Mouse (Mus musculus): Measurements from ENCODE around the gene Olfr13. TPM values are rescaled to one million over a fixed set of nuclear protein-coding genes. Genes with fewer than 3 reads are reported as not detected.
"Not testable (repeated sequence)": the region's sequence is repeated elsewhere in the genome, so short reads cannot be mapped to it uniquely, and the experiment has no call there.

Olfr13 gene
- polyA plus RNA-seq, 1 experiment from 2014 or later: not detected

- not testable (repeated sequence) for H3K36me3 ChIP-seq; H3K4me3 ChIP-seq; ATAC-seq (ENCODE audit: low FRiP score, low read depth); H3K4me2 ChIP-seq; H3K9ac ChIP-seq; H3K27me3 ChIP-seq; H3K4me1 ChIP-seq (replicated peaks); H3K27ac ChIP-seq (replicated peaks); H3K9me3 ChIP-seq
Observed at GRCm38 (mm10) chr6:43212873-43213272, 40.9 kb downstream of the Olfr13 start, which contains the start of gene Olfr434. TSS of gene Olfr434 (plus strand) at chr6:43213021.

Other genes starting within 250 kb of the Olfr13 start
- not detected in 2 replicates for gene Olfr444, start 223.1 kb upstream of the Olfr13 start, polyA plus RNA-seq (2015; fragmentation: Nextera tagmentation; extraction: Ambion mirVana)
- not detected in 2 replicates for gene Olfr441, start 65.8 kb upstream of the Olfr13 start, polyA plus RNA-seq (2015; fragmentation: Nextera tagmentation; extraction: Ambion mirVana)
- gene Olfr237-ps1, start 25.6 kb upstream of the Olfr13 start, polyA plus RNA-seq (2015; fragmentation: Nextera tagmentation; extraction: Ambion mirVana): not detected in 2 replicates
- not detected in 2 replicates for gene Olfr437, start 8.9 kb upstream of the Olfr13 start, polyA plus RNA-seq (2015; fragmentation: Nextera tagmentation; extraction: Ambion mirVana)
- gene Olfr435, start 25.0 kb downstream of the Olfr13 start, polyA plus RNA-seq (2015; fragmentation: Nextera tagmentation; extraction: Ambion mirVana): not detected in 2 replicates
- not detected in 2 replicates for gene Olfr434, start 40.9 kb downstream of the Olfr13 start, polyA plus RNA-seq (2015; fragmentation: Nextera tagmentation; extraction: Ambion mirVana)
- gene Olfr47, start 59.4 kb downstream of the Olfr13 start, polyA plus RNA-seq (2015; fragmentation: Nextera tagmentation; extraction: Ambion mirVana): not detected in 2 replicates
- 2.4 and 2.5 TPM in 2 replicates for gene Arhgef5, start 93.4 kb downstream of the Olfr13 start, polyA plus RNA-seq (2015; fragmentation: Nextera tagmentation; extraction: Ambion mirVana)
- not detected in 2 replicates for gene Nobox, start 137.4 kb downstream of the Olfr13 start, polyA plus RNA-seq (2015; fragmentation: Nextera tagmentation; extraction: Ambion mirVana)

Measured in hindbrain, embryonic 15.5 days (tissue).